Mouse (Mus musculus) testis, adult 2 months (tissue): ENCODE data around the gene Hs1bp3.

Source experiments
- CTCF ChIP-seq: fragments of 200-500 bp; IDR thresholded peaks from 2 replicates; pipeline ENCODE4 v1.5.1; 2012; ENCODE audit warnings: low read depth, mild to moderate bottlenecking, inconsistent platforms, low read length, moderate library complexity; ENCODE audit not compliant: control insufficient read depth, insufficient read depth, insufficient replicate concordance
- POLR2A ChIP-seq: fragments of 200-500 bp; IDR thresholded peaks from 2 replicates; pipeline ENCODE4 v1.6.1; 2012; ENCODE audit warnings: low read depth, mild to moderate bottlenecking, inconsistent platforms, low read length, moderate library complexity; ENCODE audit not compliant: control insufficient read depth

DNA sequence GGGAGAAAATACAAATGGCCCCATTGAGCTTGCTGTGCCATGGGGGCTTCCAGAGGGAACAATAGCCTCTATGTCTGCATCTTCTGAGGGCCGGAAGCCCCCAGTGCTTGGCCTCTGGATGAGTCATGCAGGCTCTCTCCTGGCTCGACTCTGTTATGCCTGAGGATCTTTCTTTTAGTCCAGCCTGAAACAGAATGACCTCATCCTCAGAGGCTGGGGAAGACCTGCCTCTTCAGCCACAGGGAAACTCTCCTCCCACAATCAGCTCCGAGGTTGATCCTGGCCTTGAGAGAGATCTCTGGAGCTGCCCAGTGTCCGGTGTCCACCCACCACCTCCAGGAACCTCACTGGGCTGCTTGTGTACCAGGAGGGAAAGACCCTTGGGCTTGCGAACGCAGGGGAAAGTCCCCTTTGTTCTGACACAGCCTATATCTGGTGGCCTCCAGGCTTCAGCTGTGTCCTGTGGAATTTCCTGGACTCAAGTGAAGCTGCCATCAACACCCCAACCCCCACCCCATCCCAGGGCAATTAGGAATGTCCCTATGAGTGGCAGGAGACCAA, 73.3 kb downstream of the Hs1bp3 start:
- no peak for TF ChIP-seq POLR2A
- no peak for TF ChIP-seq CTCF
